Mouse (Mus musculus) heart, adult 8-10 months (tissue): ENCODE measurements around the gene Supt3. TPM values are rescaled to one million over a fixed set of nuclear protein-coding genes. Genes with fewer than 3 reads are reported as not detected.
A peak's percentile ranks its signal among the peaks of the same experiment; 100 is the strongest.

Experiments
- DNase-seq: peaks from one replicate; pipeline ENCODE4 v3.0.0; 2022; ENCODE audit warnings: low spot score
- total RNA-seq, 4 experiments: library from RNA; stranded (reverse); gene quantifications; 2 replicates each; pipeline ENCODE4 v1.2.4; 2022

Gene Supt3
- total RNA-seq, 4 experiments from 2014 or later = 15.4 to 18.3 (median 17.4) TPM

DNA sequence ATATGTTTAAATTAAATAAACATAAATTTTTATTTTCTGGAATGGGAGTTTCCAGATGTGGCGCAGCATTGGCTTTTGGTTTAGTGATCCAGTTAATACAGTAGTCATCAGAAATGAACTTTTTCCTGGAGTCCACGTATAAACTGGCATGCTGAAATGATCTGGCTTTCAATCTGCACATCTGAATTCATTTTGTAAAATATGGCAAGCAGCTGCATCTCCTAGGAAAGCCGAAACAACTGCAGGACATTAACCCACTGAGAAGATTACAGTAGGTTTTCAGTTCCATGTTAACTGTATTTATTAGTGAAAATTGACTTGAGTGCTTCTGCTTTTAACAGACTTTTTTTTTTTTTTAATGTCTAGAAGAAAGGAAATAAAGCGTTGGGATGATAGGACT lies 5.4 kb downstream of the Supt3 start:
- DNase-seq = no peak

GRCm38 (mm10) chr17:44783143-44783542 lies 6.2 kb downstream of the Supt3 start:
- peak; percentile 5 for DNase-seq

GRCm38 (mm10) chr17:44788982-44789747 lies 12.2 kb downstream of the Supt3 start:
- DNase-seq = no peak

GRCm38 (mm10) chr17:44792218-44792917 lies 15.4 kb downstream of the Supt3 start:
- DNase-seq = no peak

DNA sequence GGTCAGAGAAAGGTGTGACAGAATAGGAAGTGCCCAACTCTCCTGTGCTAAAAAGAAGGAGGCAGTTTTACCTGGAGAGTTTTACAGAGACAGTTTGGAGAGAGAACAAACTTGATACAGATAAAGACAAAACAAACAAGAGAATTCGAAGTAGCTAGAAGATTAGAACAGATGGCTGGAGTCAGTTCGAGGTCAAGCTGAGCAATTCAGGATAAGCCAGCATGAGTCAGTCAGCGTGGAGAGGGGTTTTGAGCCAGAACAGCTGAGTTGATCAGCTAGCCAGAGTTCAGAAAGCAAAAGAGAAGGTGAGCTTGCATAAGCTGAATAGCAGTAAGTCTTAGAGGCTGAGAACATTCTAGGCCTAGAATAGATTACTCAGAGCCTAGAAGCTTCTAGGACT lies 20.4 kb downstream of the Supt3 start:
- DNase-seq = peak; percentile 24

- DNase-seq = no peak
Observed at GRCm38 (mm10) chr17:44807031-44807430, 30.1 kb downstream of the Supt3 start.

DNA sequence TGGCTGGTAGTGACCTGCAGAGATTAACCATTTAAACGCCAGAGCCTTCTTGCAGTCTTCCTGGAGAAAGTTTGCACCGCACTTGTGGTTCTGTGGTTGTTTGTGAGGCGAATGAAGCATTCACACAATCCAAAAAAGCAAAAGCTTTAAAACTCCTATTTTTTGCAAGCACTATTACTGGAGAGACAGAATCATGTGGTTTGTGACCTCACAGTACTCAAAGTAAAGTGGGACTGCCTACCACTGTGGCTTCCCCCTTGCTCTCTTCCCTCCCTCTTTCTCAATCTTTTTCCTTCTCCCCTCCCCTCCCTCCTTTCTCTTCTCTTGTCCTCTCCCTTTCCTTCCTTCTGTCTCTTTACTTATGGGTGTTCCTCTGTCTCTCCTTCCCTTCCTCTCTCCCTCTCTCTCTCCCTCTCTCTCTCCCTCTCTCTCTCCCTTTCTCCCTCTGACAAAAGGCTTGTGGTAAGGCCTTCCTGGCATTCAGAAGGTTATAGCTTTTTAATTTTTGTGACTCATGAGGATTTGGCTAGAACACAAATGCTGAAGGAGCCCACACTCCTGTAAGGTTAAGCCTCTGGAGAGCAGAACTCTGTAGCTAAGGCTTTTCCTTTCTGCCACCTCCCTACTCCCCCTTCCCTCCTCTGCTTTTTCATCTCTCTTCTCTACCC lies 37.7 kb downstream of the Supt3 start, which contains the start of gene Runx2:
Gene Runx2, minus strand, starts transcription at position 290 of the 668 bp plus-strand sequence.
- no peak for DNase-seq

GRCm38 (mm10) chr17:44818825-44819224 lies 41.9 kb downstream of the Supt3 start:
- DNase-seq = no peak

- DNase-seq = no peak
Observed at GRCm38 (mm10) chr17:44819816-44820215, 42.9 kb downstream of the Supt3 start.

- no peak for DNase-seq
Observed at GRCm38 (mm10) chr17:44821940-44822339, 45.0 kb downstream of the Supt3 start.

- no peak for DNase-seq
Observed at GRCm38 (mm10) chr17:44827124-44827523, 50.2 kb downstream of the Supt3 start.

DNA sequence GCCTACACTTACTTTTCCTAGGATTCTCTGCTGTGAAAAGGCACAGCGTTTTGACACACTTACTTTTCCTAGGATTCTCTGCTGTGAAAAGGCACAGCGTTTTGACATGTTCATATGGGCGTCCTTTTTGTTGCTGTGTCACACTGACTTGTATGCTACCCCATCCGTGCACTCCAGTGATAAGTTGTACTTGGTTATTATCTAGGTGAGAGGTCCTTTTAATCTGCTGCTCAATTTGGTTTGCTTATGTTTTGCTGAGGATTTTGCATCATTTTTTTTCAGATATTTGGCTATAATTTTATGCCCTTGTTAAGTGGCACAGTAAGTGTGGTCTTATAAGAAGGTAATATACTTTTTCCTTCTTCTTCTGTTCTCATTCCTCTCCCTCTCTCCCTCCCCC lies 51.0 kb downstream of the Supt3 start:
- DNase-seq = no peak

- no peak for DNase-seq
Observed at GRCm38 (mm10) chr17:44829587-44829986, 52.6 kb downstream of the Supt3 start.

- DNase-seq = no peak
Observed at GRCm38 (mm10) chr17:44831201-44831600, 54.2 kb downstream of the Supt3 start.

- no peak for DNase-seq
Observed at GRCm38 (mm10) chr17:44842184-44842583, 65.2 kb downstream of the Supt3 start.

- no peak for DNase-seq
Observed at GRCm38 (mm10) chr17:44863165-44863564, 86.2 kb downstream of the Supt3 start.

DNA sequence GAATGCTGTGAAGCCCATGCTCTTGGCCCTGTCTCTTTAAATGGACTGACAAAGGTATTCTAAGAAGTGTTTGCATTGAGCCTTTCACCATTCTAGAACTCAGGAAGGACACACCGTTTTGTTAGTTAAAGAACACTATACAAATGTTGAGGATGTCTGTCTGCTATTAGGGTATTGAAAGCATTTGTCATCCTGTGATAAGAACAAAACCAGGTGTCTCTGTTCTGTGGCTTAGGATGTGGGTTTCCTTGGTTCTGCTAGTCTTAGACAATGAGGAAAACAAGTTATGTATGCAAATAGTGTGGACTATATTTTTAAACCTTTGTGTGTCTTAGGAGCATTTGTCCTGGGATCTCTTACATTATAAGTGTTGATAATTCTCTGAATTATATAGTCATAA lies 116.6 kb downstream of the Supt3 start:
- DNase-seq = no peak

- DNase-seq = no peak
Observed at GRCm38 (mm10) chr17:44943536-44944090, 166.7 kb downstream of the Supt3 start.

DNA sequence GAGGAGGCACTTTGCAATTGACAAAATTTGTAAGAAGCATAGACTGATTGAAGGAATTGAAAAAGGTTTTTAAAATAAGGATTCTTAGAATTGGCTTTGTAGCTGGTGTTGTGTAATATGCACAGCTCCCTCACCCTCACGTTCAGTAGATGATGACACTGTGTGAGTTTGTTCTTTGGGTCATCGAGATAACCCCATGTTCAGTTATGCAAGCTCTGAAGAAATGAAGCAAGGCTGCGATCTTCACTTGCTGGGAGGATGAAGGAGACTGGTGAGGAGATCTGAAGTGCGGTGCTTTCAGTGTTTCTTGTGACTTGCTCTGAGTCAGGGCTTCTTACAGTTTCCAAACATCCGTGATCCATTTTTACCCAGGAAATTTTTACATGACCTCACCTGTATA lies 168.4 kb downstream of the Supt3 start:
- no peak for DNase-seq

DNA sequence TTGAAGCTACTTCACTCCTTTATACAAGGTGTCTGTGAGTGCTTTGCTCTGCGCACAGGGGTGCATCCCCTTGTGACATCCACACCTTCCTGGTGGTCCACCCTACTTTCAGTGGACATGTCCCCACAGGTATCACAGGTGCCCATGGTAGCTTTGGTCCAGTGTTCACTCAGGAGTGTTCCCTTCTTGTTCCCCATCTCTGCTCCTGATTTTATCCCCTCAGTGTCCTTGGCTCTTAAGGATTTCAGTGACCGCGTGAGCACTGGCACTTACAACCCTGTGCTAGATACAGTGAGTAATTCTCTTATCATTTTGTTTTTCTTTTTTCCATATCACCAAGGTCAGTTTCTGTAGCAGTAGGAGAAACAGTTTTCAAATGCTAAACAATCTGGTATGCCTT lies 171.4 kb downstream of the Supt3 start:
- DNase-seq = no peak

- no peak for DNase-seq
Observed at GRCm38 (mm10) chr17:44956671-44957070, 179.7 kb downstream of the Supt3 start.
